ENCODE assay signal across 7 mouse cellular contexts in the genomic region with DNA sequence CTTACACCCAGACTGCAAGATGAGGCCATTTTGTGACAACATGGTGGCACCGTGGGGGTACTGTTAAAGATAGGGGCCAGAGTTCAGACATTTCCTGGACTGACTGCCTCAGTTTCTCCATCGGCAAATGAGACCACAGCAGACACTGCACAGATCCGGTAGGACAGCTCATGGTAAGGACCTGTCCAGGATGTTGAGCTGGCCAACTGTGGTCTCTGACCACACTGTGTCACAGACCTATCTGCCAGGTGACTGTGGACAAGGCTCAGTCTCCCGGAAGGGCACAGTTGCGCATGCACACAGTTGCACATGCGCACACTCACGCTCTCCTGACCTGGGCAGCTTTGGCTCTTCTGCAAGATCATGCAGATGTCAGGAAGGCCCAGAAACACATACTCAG.
DNase-seq lines count a peak whose midpoint lies in the region; ATAC-seq and TF ChIP-seq lines count a peak whose summit lies in the region.

No protein-coding gene starts in this region.

- no peaks in the 10 kb centered on the region for H3K9me3 ChIP-seq in liver, embryonic 11.5 days (ENCODE audit: control insufficient read depth, low read length)
- no peaks in the 10 kb centered on the region for H3K9me3 ChIP-seq in liver, postnatal 0 days (ENCODE audit: low read length)
- no peaks in the 10 kb centered on the region for H3K9me3 ChIP-seq in forebrain, embryonic 10.5 days
- H3K9me3 ChIP-seq in hindbrain, embryonic 11.5 days (ENCODE audit: control insufficient read depth, low read length): no peaks in the 10 kb centered on the region
- no peaks in the 10 kb centered on the region for H3K9me3 ChIP-seq in neural tube, embryonic 14.5 days (ENCODE audit: control insufficient read depth, low read length)

- H3K36me3 ChIP-seq in liver, embryonic 11.5 days (ENCODE audit: control insufficient read depth, insufficient read depth, low read length): no peaks in the 10 kb centered on the region
- H3K36me3 ChIP-seq in liver, postnatal 0 days (replicated peaks; ENCODE audit: insufficient read depth, low read length): no peaks in the 10 kb centered on the region
- no peaks in the 10 kb centered on the region for H3K36me3 ChIP-seq in forebrain, embryonic 10.5 days (replicated peaks)
- no peaks in the 10 kb centered on the region for H3K36me3 ChIP-seq in hindbrain, embryonic 11.5 days (ENCODE audit: control insufficient read depth, insufficient read depth, low read length)
- no peaks in the 10 kb centered on the region for H3K36me3 ChIP-seq in neural tube, embryonic 14.5 days (ENCODE audit: control insufficient read depth, insufficient read depth, low read length)

- no peak overlapping the region for H3K4me3 ChIP-seq in liver, embryonic 11.5 days (ENCODE audit: low read depth, low read length)
- H3K4me3 ChIP-seq in liver, postnatal 0 days (ENCODE audit: low read depth, low read length): no peak overlapping the region
- no peak overlapping the region for H3K4me3 ChIP-seq in forebrain, embryonic 10.5 days
- H3K4me3 ChIP-seq in hindbrain, embryonic 11.5 days (ENCODE audit: low read depth, low read length): no peak overlapping the region
- H3K4me3 ChIP-seq in neural tube, embryonic 14.5 days (ENCODE audit: low read depth, low read length): no peak overlapping the region

- no peak for TF ChIP-seq CTCF in liver, postnatal 0 days (IDR thresholded peaks at IDR 0.05; ENCODE audit: low read depth)

- H3K4me1 ChIP-seq in liver, embryonic 11.5 days (replicated peaks; ENCODE audit: control insufficient read depth, insufficient read depth, low read length): peaks cover 40% of the 10 kb centered on the region
- peaks cover 22% of the 10 kb centered on the region for H3K4me1 ChIP-seq in liver, postnatal 0 days (ENCODE audit: insufficient read depth)
- peaks cover 87% of the 10 kb centered on the region for H3K4me1 ChIP-seq in forebrain, embryonic 10.5 days
- H3K4me1 ChIP-seq in hindbrain, embryonic 11.5 days (replicated peaks; ENCODE audit: control insufficient read depth, insufficient read depth, low read length): peaks cover 39% of the 10 kb centered on the region
- H3K4me1 ChIP-seq in neural tube, embryonic 14.5 days (ENCODE audit: control insufficient read depth, insufficient read depth, low read length): peaks cover 34% of the 10 kb centered on the region

- H3K9ac ChIP-seq in liver, embryonic 11.5 days (ENCODE audit: low read depth, low read length): no peak overlapping the region; the same call in 1 of the 2 replicates
- H3K9ac ChIP-seq in liver, postnatal 0 days (replicated peaks): no peak overlapping the region
- H3K9ac ChIP-seq in hindbrain, embryonic 11.5 days (ENCODE audit: low read depth, low read length): no peak overlapping the region; the same call in 1 of the 2 replicates
- no peak overlapping the region for H3K9ac ChIP-seq in neural tube, embryonic 14.5 days (replicated peaks; ENCODE audit: low read depth, low read length)

- no peak for TF ChIP-seq EP300 in liver, postnatal 0 days (IDR thresholded peaks at IDR 0.05; ENCODE audit: low read depth)

- H3K27me3 ChIP-seq in liver, embryonic 11.5 days (replicated peaks; ENCODE audit: control insufficient read depth, insufficient read depth, low read length): peaks cover 41% of the 10 kb centered on the region
- H3K27me3 ChIP-seq in liver, postnatal 0 days (ENCODE audit: insufficient read depth, low read length): peaks cover 33% of the 10 kb centered on the region
- H3K27me3 ChIP-seq in forebrain, embryonic 10.5 days (ENCODE audit: poor library complexity, severe bottlenecking): peaks cover 17% of the 10 kb centered on the region; the same call in 1 of the 2 replicates
- H3K27me3 ChIP-seq in hindbrain, embryonic 11.5 days (ENCODE audit: control insufficient read depth, insufficient read depth, low read length): no peaks in the 10 kb centered on the region
- no peaks in the 10 kb centered on the region for H3K27me3 ChIP-seq in neural tube, embryonic 14.5 days (ENCODE audit: control insufficient read depth, insufficient read depth, low read length)

- ATAC-seq in liver, embryonic 11.5 days (replicated peaks; ENCODE audit: low FRiP score): no peak
- no peak for ATAC-seq in liver, postnatal 0 days
- ATAC-seq in hindbrain, embryonic 11.5 days (ENCODE audit: low FRiP score): no peak
- no peak for ATAC-seq in neural tube, embryonic 14.5 days (ENCODE audit: low read depth)

- H3K4me2 ChIP-seq in liver, embryonic 11.5 days: peak overlapping the region; percentile 86; the same call in 1 of the 2 replicates
- H3K4me2 ChIP-seq in liver, postnatal 0 days (ENCODE audit: low read depth, low read length): no peak overlapping the region
- no peak overlapping the region for H3K4me2 ChIP-seq in hindbrain, embryonic 11.5 days (replicated peaks; ENCODE audit: low read depth, low read length)
- no peak overlapping the region for H3K4me2 ChIP-seq in neural tube, embryonic 14.5 days (ENCODE audit: low read depth, low read length)

- no peak overlapping the region for H3K27ac ChIP-seq in liver, embryonic 11.5 days (ENCODE audit: low read depth, low read length)
- H3K27ac ChIP-seq in liver, postnatal 0 days (ENCODE audit: low read depth): no peak overlapping the region
- H3K27ac ChIP-seq in forebrain, embryonic 10.5 days: peak overlapping the region; percentile 99
- peak overlapping the region; percentile 83 for H3K27ac ChIP-seq in hindbrain, embryonic 11.5 days (ENCODE audit: low read depth, low read length)
- peak overlapping the region; percentile 95 for H3K27ac ChIP-seq in neural tube, embryonic 14.5 days (ENCODE audit: low read depth, low read length)

- WGBS in liver, embryonic 11.5 days: 81% methylated on average over 7 of the region's 7 CpGs
- WGBS in liver, postnatal 0 days (ENCODE audit: insufficient replicate concordance): 86% methylated on average over 7 of the region's 7 CpGs
- WGBS in forebrain, embryonic 10.5 days: 90% methylated on average over 7 of the region's 7 CpGs
- 95% methylated on average over 7 of the region's 7 CpGs for WGBS in hindbrain, embryonic 11.5 days
- WGBS in neural tube, embryonic 14.5 days: 93% methylated on average over 7 of the region's 7 CpGs

- DNase-seq in liver, embryonic 11.5 days (ENCODE audit: low spot score): no peak
- no peak for DNase-seq in liver, postnatal 0 days
- DNase-seq in forebrain, embryonic 10.5 days (ENCODE audit: extremely low spot score, low spot score): no peak
- no peak for DNase-seq in hindbrain, embryonic 11.5 days (ENCODE audit: low spot score)
- no peak for DNase-seq in adrenal gland, adult 2 months
- no peak for DNase-seq in embryo, embryonic 11 days

Comparison
In these comparisons a context has a peak if more than half of its experiments do, and no peak if none do; other contexts are left out.
1. H3K27ac ChIP-seq: peak in forebrain, embryonic 10.5 days (single experiment), hindbrain, embryonic 11.5 days (single experiment) and neural tube, embryonic 14.5 days (single experiment); none in liver, embryonic 11.5 days (single experiment) and liver, postnatal 0 days (single experiment).